Mouse (Mus musculus): ENCODE measurements at regions not wholly inside any gene's neighbourhood (a gene's known extent, or its start where the extent isn't known, plus 50 kb on each side); places are given as distances from the start of the nearest gene placed in this dataset.

DNA sequence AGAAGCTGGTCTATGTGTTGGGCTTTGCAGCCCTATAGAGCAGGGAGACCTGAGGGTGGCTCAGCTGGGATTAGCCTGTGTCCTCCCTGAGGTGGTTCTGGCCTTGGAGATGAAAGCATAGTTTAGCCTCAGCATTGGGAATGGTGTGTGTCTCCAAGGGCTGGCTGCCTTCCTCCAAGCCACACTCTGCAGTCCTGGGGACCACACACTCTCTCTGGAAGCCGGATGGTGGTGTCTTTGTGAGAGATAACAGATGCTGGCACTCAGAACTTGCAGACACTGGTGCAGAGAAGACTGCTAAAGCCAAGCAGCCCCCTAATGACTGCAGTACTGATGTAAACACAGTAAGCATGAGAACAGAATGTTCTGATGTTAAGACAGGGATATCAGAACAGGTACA is 243.2 kb downstream of the Zfp326 start:
- WGBS: 80% methylated on average over 1 of the region's 1 CpGs
- Histone ChIP-seq H3K4me3 (ENCODE audit: extremely low read depth, insufficient read depth, insufficient read length) (no peak overlapping the region), H3K4me1 (ENCODE audit: control insufficient read depth, insufficient read depth, insufficient read length) (no peaks in the 10 kb centered on the region), H3K27me3 (ENCODE audit: control insufficient read depth, insufficient read depth, low read length) (no peaks in the 10 kb centered on the region), H3K27ac (ENCODE audit: insufficient read depth, low read length) (no peak overlapping the region), H3K36me3 (ENCODE audit: control insufficient read depth, insufficient read depth, low read length) (no peaks in the 10 kb centered on the region)
- DNase-seq (ENCODE audit: low read depth in 1 of 2, low spot score in 2 of 2): no peak
- TF ChIP-seq CTCF (IDR thresholded peaks at IDR 0.05; ENCODE audit: extremely low read depth, insufficient read depth, insufficient read length, insufficient replicate concordance) (no peak), POLR2A (IDR thresholded peaks at IDR 0.05; ENCODE audit: low read depth, low read length) (no peak)

DNA sequence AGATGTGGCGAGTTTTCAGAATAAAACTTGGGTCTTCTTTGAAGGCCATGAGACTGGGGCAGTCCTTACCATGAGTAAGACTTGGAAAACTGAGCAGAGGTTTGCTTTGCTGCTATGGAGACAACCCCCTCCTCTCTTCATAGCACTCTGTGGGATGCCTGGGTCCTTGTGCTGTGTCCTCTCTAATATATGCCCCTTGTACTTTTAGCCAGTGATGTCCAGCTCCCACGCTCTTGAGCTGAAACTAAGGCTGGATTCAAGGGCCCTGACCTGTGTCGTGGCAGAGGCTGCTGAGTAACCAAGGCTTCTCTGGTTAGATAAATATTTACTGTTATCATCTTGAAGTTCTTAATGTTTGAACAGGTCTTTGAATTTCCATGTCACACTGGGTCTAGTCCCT is 236.8 kb downstream of the Zfp326 start:
- no peak overlapping the region for H3K4me3 ChIP-seq (ENCODE audit: extremely low read depth, insufficient read depth, insufficient read length)
- H3K27ac ChIP-seq (ENCODE audit: insufficient read depth, low read length): no peak overlapping the region
- H3K36me3 ChIP-seq (ENCODE audit: control insufficient read depth, insufficient read depth, low read length): no peaks in the 10 kb centered on the region
- TF ChIP-seq POLR2A (IDR thresholded peaks at IDR 0.05; ENCODE audit: low read depth, low read length) (no peak), CTCF (IDR thresholded peaks at IDR 0.05; ENCODE audit: extremely low read depth, insufficient read depth, insufficient read length, insufficient replicate concordance) (no peak)
- H3K27me3 ChIP-seq (ENCODE audit: control insufficient read depth, insufficient read depth, low read length): no peaks in the 10 kb centered on the region
- 88% methylated on average over 3 of the region's 3 CpGs for WGBS
- no peak for DNase-seq (ENCODE audit: low read depth in 1 of 2, low spot score in 2 of 2)
- H3K4me1 ChIP-seq (ENCODE audit: control insufficient read depth, insufficient read depth, insufficient read length): no peaks in the 10 kb centered on the region

DNA sequence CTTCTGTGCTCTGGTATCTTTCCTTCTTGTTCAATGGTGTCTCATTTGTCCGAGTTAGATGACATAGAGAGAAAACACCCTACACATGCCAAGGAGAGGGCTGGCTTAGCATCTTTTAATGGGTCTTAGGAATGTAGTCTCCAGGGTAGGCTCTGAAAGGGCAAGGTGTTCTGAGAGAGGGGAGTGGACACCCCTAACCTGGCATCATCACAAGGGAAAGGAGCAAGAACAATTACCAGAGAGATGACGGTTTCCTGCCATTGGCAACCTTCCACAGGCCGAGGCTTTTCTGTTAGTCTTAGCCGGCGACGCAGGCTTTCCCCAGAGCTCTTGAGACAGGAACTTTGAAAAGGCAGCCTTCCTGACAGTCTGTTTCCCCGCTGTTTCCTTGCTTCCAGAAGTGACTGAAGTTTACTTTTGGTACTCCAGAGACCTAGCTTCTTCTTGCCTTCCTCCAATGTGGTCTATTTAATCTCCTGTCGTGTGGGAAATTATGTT is 232.2 kb downstream of the Zfp326 start:
- no peak for DNase-seq (ENCODE audit: low read depth in 1 of 2, low spot score in 2 of 2)
- H3K36me3 ChIP-seq (ENCODE audit: control insufficient read depth, insufficient read depth, low read length): no peaks in the 10 kb centered on the region
- 28% methylated on average over 8 of the region's 8 CpGs for WGBS
- no peaks in the 10 kb centered on the region for H3K27me3 ChIP-seq (ENCODE audit: control insufficient read depth, insufficient read depth, low read length)
- TF ChIP-seq CTCF (IDR thresholded peaks at IDR 0.05; ENCODE audit: extremely low read depth, insufficient read depth, insufficient read length, insufficient replicate concordance) (no peak), POLR2A (IDR thresholded peaks at IDR 0.05; ENCODE audit: low read depth, low read length) (no peak)
- H3K4me1 ChIP-seq (ENCODE audit: control insufficient read depth, insufficient read depth, insufficient read length): no peaks in the 10 kb centered on the region
- no peak overlapping the region for H3K27ac ChIP-seq (ENCODE audit: insufficient read depth, low read length)
- no peak overlapping the region for H3K4me3 ChIP-seq (ENCODE audit: extremely low read depth, insufficient read depth, insufficient read length)

DNA sequence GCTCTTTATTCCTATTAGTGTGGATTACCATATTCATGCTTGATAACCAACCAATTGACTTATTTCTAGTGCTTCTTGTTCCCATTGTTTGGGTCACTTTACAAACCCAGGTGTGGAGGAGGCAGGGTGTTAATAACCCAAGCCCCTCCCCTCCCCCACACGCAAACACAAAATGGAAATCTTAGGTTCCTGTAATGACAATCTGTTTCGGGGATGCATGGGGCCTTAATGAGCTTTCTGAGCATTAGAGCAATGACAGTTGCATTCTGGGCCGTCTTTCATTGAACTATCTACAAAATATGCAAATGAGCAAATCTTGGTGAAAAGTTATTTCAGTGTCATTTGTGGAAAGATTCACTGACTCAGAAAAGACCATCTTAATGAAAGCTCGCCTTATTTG is 225.9 kb downstream of the Zfp326 start:
- TF ChIP-seq POLR2A (IDR thresholded peaks at IDR 0.05; ENCODE audit: low read depth, low read length): no peak
- TF ChIP-seq CTCF (IDR thresholded peaks at IDR 0.05; ENCODE audit: extremely low read depth, insufficient read depth, insufficient read length, insufficient replicate concordance): no peak
- 88% methylated on average over 4 of the region's 4 CpGs for WGBS
- no peak overlapping the region for H3K4me3 ChIP-seq (ENCODE audit: extremely low read depth, insufficient read depth, insufficient read length)
- no peaks in the 10 kb centered on the region for H3K36me3 ChIP-seq (ENCODE audit: control insufficient read depth, insufficient read depth, low read length)
- DNase-seq (ENCODE audit: low read depth in 1 of 2, low spot score in 2 of 2): no peak
- H3K27me3 ChIP-seq (ENCODE audit: control insufficient read depth, insufficient read depth, low read length): no peaks in the 10 kb centered on the region
- no peaks in the 10 kb centered on the region for H3K4me1 ChIP-seq (ENCODE audit: control insufficient read depth, insufficient read depth, insufficient read length)
- H3K27ac ChIP-seq (ENCODE audit: insufficient read depth, low read length): no peak overlapping the region

DNA sequence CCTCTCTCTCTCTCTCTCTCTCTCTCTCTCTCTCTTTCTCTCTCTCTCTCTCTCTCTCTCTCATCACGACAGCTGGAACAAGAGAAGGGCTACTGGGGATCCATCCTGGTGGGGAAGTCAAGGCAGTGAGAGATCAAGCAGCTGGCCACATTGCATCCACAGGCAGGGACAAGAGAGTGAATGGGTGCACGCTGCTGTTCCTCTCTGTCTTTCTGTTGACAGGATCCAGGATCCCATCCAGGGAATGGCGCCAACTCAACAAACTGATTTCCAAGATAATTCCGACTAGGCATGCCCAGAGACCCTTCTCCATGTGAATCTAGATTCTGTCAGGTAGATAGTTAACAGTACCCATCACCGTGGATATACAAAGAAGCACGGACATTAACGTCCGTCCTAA is 222.5 kb downstream of the Zfp326 start:
- DNase-seq (ENCODE audit: low read depth in 1 of 2, low spot score in 2 of 2): no peak
- H3K36me3 ChIP-seq (ENCODE audit: control insufficient read depth, insufficient read depth, low read length): no peaks in the 10 kb centered on the region
- TF ChIP-seq POLR2A (IDR thresholded peaks at IDR 0.05; ENCODE audit: low read depth, low read length): no peak
- TF ChIP-seq CTCF (IDR thresholded peaks at IDR 0.05; ENCODE audit: extremely low read depth, insufficient read depth, insufficient read length, insufficient replicate concordance): no peak
- no peak overlapping the region for H3K27ac ChIP-seq (ENCODE audit: insufficient read depth, low read length)
- H3K4me3 ChIP-seq (ENCODE audit: extremely low read depth, insufficient read depth, insufficient read length): no peak overlapping the region
- H3K27me3 ChIP-seq (ENCODE audit: control insufficient read depth, insufficient read depth, low read length): no peaks in the 10 kb centered on the region
- WGBS: 89% methylated on average over 8 of the region's 8 CpGs
- no peaks in the 10 kb centered on the region for H3K4me1 ChIP-seq (ENCODE audit: control insufficient read depth, insufficient read depth, insufficient read length)

DNA sequence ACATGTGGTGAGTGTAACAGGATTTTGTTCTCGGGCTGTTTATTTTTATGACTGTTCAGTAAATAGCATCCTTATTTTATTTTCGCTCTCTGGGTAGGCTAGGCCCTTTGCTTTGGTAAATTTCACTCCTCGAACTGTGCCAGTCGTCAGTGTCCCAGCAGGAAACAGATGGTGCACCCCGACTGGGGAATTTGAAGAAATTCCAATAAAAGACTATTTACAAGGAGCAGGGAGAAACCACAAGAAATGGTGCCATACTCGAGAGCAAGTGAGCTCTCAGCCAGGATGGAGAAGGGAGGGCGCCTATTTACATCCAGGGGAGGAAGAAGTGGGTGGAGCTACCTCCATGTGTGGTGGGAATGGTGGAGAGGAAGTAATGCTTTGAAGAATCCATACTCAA is 213.0 kb downstream of the Zfp326 start:
- no peaks in the 10 kb centered on the region for H3K27me3 ChIP-seq (ENCODE audit: control insufficient read depth, insufficient read depth, low read length)
- TF ChIP-seq POLR2A (IDR thresholded peaks at IDR 0.05; ENCODE audit: low read depth, low read length) (no peak), CTCF (IDR thresholded peaks at IDR 0.05; ENCODE audit: extremely low read depth, insufficient read depth, insufficient read length, insufficient replicate concordance) (no peak)
- H3K4me3 ChIP-seq (ENCODE audit: extremely low read depth, insufficient read depth, insufficient read length): no peak overlapping the region
- DNase-seq (ENCODE audit: low read depth in 1 of 2, low spot score in 2 of 2): no peak
- no peaks in the 10 kb centered on the region for H3K4me1 ChIP-seq (ENCODE audit: control insufficient read depth, insufficient read depth, insufficient read length)
- WGBS: 71% methylated on average over 7 of the region's 7 CpGs
- no peak overlapping the region for H3K27ac ChIP-seq (ENCODE audit: insufficient read depth, low read length)
- H3K36me3 ChIP-seq (ENCODE audit: control insufficient read depth, insufficient read depth, low read length): no peaks in the 10 kb centered on the region

DNA sequence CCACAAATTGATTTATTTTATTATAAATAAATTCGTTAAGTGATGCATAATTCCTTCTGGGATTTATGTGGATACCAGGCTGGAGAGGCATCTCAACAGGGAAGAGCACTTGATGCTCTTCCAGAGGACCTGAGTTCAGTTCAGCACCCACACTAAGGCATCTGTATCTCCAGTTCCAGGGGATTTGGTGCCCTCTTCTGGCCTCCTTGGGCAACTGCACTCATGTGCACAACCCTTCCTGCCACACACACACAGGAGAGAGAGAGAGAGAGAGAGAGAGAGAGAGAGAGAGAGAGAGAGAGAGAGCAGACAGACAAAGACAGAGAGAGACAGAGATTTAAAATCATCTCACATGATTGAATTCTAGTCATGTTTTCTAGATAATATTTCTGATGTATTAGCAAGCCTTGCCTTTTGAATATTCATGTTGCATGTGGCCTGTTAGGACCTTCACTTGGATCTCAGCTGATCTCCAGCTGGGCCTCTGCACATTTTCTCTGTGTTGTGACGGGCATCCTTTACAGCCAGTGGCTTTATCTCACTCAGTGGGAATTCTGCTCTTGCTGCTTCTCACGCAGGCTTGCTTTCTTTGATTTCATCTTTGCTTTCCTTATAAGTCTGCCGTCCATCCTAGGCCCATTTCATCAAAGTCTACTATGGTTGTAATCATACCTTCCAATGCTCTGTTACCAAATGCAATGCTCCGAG is 212.3 kb downstream of the Zfp326 start:
- 89% methylated on average over 5 of the region's 5 CpGs for WGBS
- Histone ChIP-seq H3K27ac (ENCODE audit: insufficient read depth, low read length) (no peak overlapping the region), H3K4me3 (ENCODE audit: extremely low read depth, insufficient read depth, insufficient read length) (no peak overlapping the region), H3K27me3 (ENCODE audit: control insufficient read depth, insufficient read depth, low read length) (no peaks in the 10 kb centered on the region), H3K4me1 (ENCODE audit: control insufficient read depth, insufficient read depth, insufficient read length) (no peaks in the 10 kb centered on the region), H3K36me3 (ENCODE audit: control insufficient read depth, insufficient read depth, low read length) (no peaks in the 10 kb centered on the region)
- no peak for DNase-seq (ENCODE audit: low read depth in 1 of 2, low spot score in 2 of 2)
- no peak for TF ChIP-seq POLR2A (IDR thresholded peaks at IDR 0.05; ENCODE audit: low read depth, low read length)
- TF ChIP-seq CTCF (IDR thresholded peaks at IDR 0.05; ENCODE audit: extremely low read depth, insufficient read depth, insufficient read length, insufficient replicate concordance): no peak

Data from spleen, adult 2 months (tissue).